Mouse (Mus musculus) CH12.LX (cell line): ENCODE data around the gene Mapk8ip1. TPM values are rescaled to one million over a fixed set of nuclear protein-coding genes. Genes with fewer than 3 reads are reported as not detected.
A peak's percentile ranks its signal among the peaks of the same experiment; 100 is the strongest.

ENCODE experiments used
- DNase-seq: peaks from one replicate; pipeline ENCODE4 v3.0.0-alpha.2; 2013; ENCODE audit errors: extremely low read depth
- H3K27ac ChIP-seq: 2 replicates; pipeline ENCODE4 v1.5.1; 2012; ENCODE audit warnings: low read depth, mild to moderate bottlenecking, control low read depth, moderate library complexity; ENCODE audit not compliant: insufficient read depth
- H3K27me3 ChIP-seq: replicated peaks from 2 replicates; pipeline ENCODE3; 2012; ENCODE audit warnings: inconsistent platforms
- H3K36me3 ChIP-seq, 2 experiments: replicated peaks in 1 of 2; 2 replicates each; pipeline versions ENCODE3 to v1.6.1; 2012; ENCODE audit warnings: inconsistent platforms in 1 of 2, low read length in 1 of 2, mild to moderate bottlenecking in 1 of 2, mixed read lengths in 1 of 2, moderate library complexity in 1 of 2; ENCODE audit not compliant: control insufficient read depth in 1 of 2, insufficient read depth in 1 of 2
- H3K4me1 ChIP-seq, 2 experiments: 2 replicates each; pipeline ENCODE4 v1.6.1; 2012; ENCODE audit warnings: inconsistent platforms in 1 of 2, moderate library complexity in 1 of 2; ENCODE audit not compliant: insufficient read depth in 2 of 2, control insufficient read depth in 1 of 2
- H3K4me2 ChIP-seq: 2 replicates; pipeline ENCODE4 v1.6.1; 2012; ENCODE audit warnings: low read depth, mild to moderate bottlenecking, control low read depth; ENCODE audit not compliant: poor library complexity, insufficient read depth, severe bottlenecking
- H3K4me3 ChIP-seq, 3 experiments: fragments of 150-350 bp in 1 of 3; sonication (generic) in 1 of 3; replicated peaks in 1 of 3; 2 replicates each; pipeline versions ENCODE3 to v1.5.1; 2011 to 2012; ENCODE audit warnings: low read depth in 2 of 3, low read length in 2 of 3, mild to moderate bottlenecking in 2 of 3, moderate library complexity in 2 of 3, control low read depth in 1 of 3, improper control_type of control experiment in 1 of 3, inconsistent platforms in 1 of 3, mixed read lengths in 1 of 3; ENCODE audit not compliant: poor library complexity in 1 of 3
- H3K79me2 ChIP-seq: replicated peaks from 2 replicates; pipeline ENCODE4 v1.6.1; 2012; ENCODE audit warnings: mild to moderate bottlenecking, moderate library complexity; ENCODE audit not compliant: control insufficient read depth, poor library complexity, insufficient read depth, severe bottlenecking; ENCODE audit errors: extremely low read depth
- H3K9ac ChIP-seq: 2 replicates; pipeline ENCODE4 v1.6.1; 2012; ENCODE audit warnings: low read depth, mild to moderate bottlenecking, control low read depth, moderate library complexity; ENCODE audit not compliant: insufficient read depth
- H3K9me3 ChIP-seq: replicated peaks from 2 replicates; pipeline ENCODE3; 2012; ENCODE audit warnings: low read length, inconsistent platforms, mixed read lengths
- CHD1 ChIP-seq: IDR thresholded peaks from 2 replicates; pipeline ENCODE4 v1.6.1; 2012; ENCODE audit warnings: low read depth, low read length, improper control_type of control experiment, inconsistent platforms
- ELF1 ChIP-seq: IDR thresholded peaks from 2 replicates; pipeline ENCODE4 v1.6.1; 2014; ENCODE audit warnings: low read depth, mild to moderate bottlenecking, inconsistent platforms, low read length, improper control_type of control experiment
- EP300 ChIP-seq: IDR thresholded peaks from 2 replicates; pipeline ENCODE4 v1.6.1; 2011; ENCODE audit warnings: low read length, improper control_type of control experiment
- ETS1 ChIP-seq: conservative IDR thresholded peaks from 2 replicates; pipeline ENCODE4 v1.6.1; 2012; ENCODE audit warnings: low read depth, mild to moderate bottlenecking, inconsistent platforms, low read length, improper control_type of control experiment, moderate library complexity
- GABPA ChIP-seq: IDR thresholded peaks from 2 replicates; pipeline ENCODE4 v1.6.1; 2012; ENCODE audit warnings: low read depth, low read length, improper control_type of control experiment, inconsistent platforms; ENCODE audit not compliant: insufficient replicate concordance
- MAFK ChIP-seq: IDR thresholded peaks from 2 replicates; pipeline ENCODE4 v1.6.1; 2011; ENCODE audit warnings: low read length, improper control_type of control experiment; ENCODE audit not compliant: insufficient replicate concordance
- MEF2A ChIP-seq: IDR thresholded peaks from 2 replicates; pipeline ENCODE4 v1.6.1; 2014; ENCODE audit warnings: low read depth, mild to moderate bottlenecking, inconsistent platforms, low read length, improper control_type of control experiment, borderline replicate concordance
- MXI1 ChIP-seq: IDR thresholded peaks from 2 replicates; pipeline ENCODE4 v1.6.1; 2011; ENCODE audit warnings: mild to moderate bottlenecking, low read depth, low read length, improper control_type of control experiment
- POLR2AphosphoS2 ChIP-seq: IDR thresholded peaks from 2 replicates; pipeline ENCODE4 v1.6.1; 2011; ENCODE audit warnings: low read depth, low read length, improper control_type of control experiment
- SMC3 ChIP-seq: IDR thresholded peaks from 2 replicates; pipeline ENCODE4 v1.6.1; 2011; ENCODE audit warnings: low read depth, low read length, improper control_type of control experiment
- TBP ChIP-seq: conservative IDR thresholded peaks from 2 replicates; pipeline ENCODE4 v1.6.1; 2011; ENCODE audit warnings: low read depth, low read length, improper control_type of control experiment
- TCF12 ChIP-seq: IDR thresholded peaks from 2 replicates; pipeline ENCODE4 v1.6.1; 2014; ENCODE audit warnings: low read depth, mild to moderate bottlenecking, inconsistent platforms, low read length, improper control_type of control experiment
- ZMIZ1 ChIP-seq: IDR thresholded peaks from 2 replicates; pipeline ENCODE4 v1.6.1; 2012; ENCODE audit warnings: low read depth, mild to moderate bottlenecking, inconsistent platforms, low read length, improper control_type of control experiment
- dilution Hi-C: fragments of 300-500 bp; cut with MboI; formaldehyde crosslinking; loops from 2 replicates; pipeline ENCODE4 v1.14.3; 2020; ENCODE audit warnings: low sequenced_read_pairs; ENCODE audit not compliant: extremely low pct_unique_long_range_greater_than_20kb, extremely low pct_ligation_motif_present
- in situ Hi-C: fragments of 300-500 bp; cut with MboI; formaldehyde crosslinking; loops from 3 replicates; pipeline ENCODE4 v1.14.3; 2019; ENCODE audit warnings: low sequenced_read_pairs, low pct_ligation_motif_present, low pct_unique_long_range_greater_than_20kb, mixed read lengths
- polyA plus RNA-seq: library from polyadenylated mRNA; unstranded; fragments of >175 nt; gene quantifications from 2 replicates; pipeline ENCODE4 v1.2.1, GENCODE M21; 2012; ENCODE audit warnings: low read depth; ENCODE audit not compliant: insufficient read length
- total RNA-seq, 2 experiments: library from RNA; depleted of rRNA; stranded (reverse); fragments of 300-350 nt in 1 of 2; fragments of >200 nt in 1 of 2; gene quantifications; 2 replicates each; pipeline ENCODE4 v1.2.3; 2012 to 2014

Gene Mapk8ip1
- total and polyA plus RNA-seq, 3 experiments: 5.4 to 13.0 (median 5.5) TPM

DNA sequence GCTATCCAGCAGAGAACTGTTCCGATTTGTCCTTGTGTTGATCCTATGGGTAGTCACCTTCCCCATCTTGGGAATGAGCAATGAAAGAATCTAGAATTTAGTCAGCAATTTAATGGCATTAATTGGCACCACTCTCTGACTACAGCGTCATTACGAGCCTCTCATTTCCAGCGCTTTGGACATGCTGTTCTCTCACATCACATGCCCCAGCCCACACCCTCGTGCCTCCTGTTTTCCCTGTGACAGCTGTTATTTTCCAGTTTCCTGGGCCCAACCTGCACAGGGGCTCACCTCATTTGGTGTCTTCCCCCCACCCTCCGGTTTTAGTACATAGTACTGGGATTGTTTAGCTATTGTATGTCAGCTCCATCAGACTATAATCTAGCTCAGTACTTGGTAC is 34.0 kb upstream of the Mapk8ip1 start:
- H3K27me3 ChIP-seq: peaks cover 9% of the 10 kb centered on the region
- H3K4me1 ChIP-seq: peaks cover 11 to 35% of the 10 kb centered on the region in 2 experiments
- TF ChIP-seq MXI1: no peak
- no peak for TF ChIP-seq SMC3
- TF ChIP-seq ETS1: no peak
- TF ChIP-seq CHD1: no peak
- no peak for TF ChIP-seq ZMIZ1
- TF ChIP-seq GABPA: no peak
- TF ChIP-seq TCF12: no peak
- TF ChIP-seq POLR2AphosphoS2: no peak
- TF ChIP-seq EP300: no peak
- TF ChIP-seq MAFK: no peak
- H3K36me3 ChIP-seq: peaks cover 0 to 21% of the 10 kb centered on the region in 2 experiments
- no peak overlapping the region for H3K4me3 ChIP-seq
- H3K79me2 ChIP-seq: peaks cover 27% of the 10 kb centered on the region
- in situ Hi-C loops: no loop called here
- no peak overlapping the region for H3K27ac ChIP-seq
- dilution Hi-C loops: no loop called here
- H3K9ac ChIP-seq: no peak overlapping the region
- no peak overlapping the region for H3K4me2 ChIP-seq
- peaks cover 6% of the 10 kb centered on the region for H3K9me3 ChIP-seq
- DNase-seq: no peak

DNA sequence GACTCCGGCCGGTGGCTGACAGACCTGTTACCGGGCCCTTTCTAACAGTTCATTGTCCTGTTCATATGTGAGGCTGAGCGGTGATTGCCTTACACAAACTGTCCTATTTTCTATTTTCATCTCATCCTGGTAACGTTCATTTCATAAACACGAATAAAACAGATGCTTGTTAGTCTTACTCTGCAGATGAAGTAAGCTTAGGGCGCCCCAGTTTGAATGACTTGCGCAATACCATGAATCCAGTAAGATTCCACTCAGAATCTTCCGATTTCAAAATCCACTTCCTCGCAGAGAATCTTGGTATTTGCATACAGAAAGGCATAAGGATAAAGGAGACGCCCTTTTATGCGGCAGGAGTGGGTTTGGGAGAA is 33.3 kb upstream of the Mapk8ip1 start:
- Histone ChIP-seq H3K4me2 (peak overlapping the region; percentile 97), H3K4me3 (peak overlapping the region; percentile 36 to 92 (median 67)), H3K79me2 (peaks cover 34% of the 10 kb centered on the region), H3K27me3 (peaks cover 6% of the 10 kb centered on the region), H3K36me3 (peaks cover 7 to 28% of the 10 kb centered on the region in 2 experiments), H3K9ac (peak overlapping the region; percentile 45), H3K27ac (no peak overlapping the region), H3K9me3 (peaks cover 6% of the 10 kb centered on the region), H3K4me1 (peaks cover 11 to 39% of the 10 kb centered on the region in 2 experiments)
- dilution Hi-C loops: no loop called here
- TF ChIP-seq ELF1 (no peak), TBP (peak; percentile 84), MEF2A (0 out of 2 replicates have a peak, but pooled peaks have one; percentile 21)
- DNase-seq: no peak
- in situ Hi-C loops: loop anchor here (5.0 kb wide), 1 partner anchor 447 kb away; no protein-coding TSS in a partner anchor
